Mouse (Mus musculus) bone marrow macrophage, adult 2 months (primary cell): Measurements from ENCODE around the gene 1110065P20Rik.

Source experiments
- CTCF ChIP-seq: IDR thresholded peaks from 2 replicates; pipeline ENCODE4 v1.5.1; 2012; ENCODE audit warnings: low read depth, mild to moderate bottlenecking, low read length, moderate library complexity
- POLR2A ChIP-seq: IDR thresholded peaks from 2 replicates; pipeline ENCODE4 v1.6.1; 2012; ENCODE audit warnings: mild to moderate bottlenecking, low read depth, low read length, borderline replicate concordance

GRCm38 (mm10) chr4:124829671-124830070 lies 21.3 kb downstream of the 1110065P20Rik start:
- TF ChIP-seq POLR2A = no peak
- TF ChIP-seq CTCF = no peak
